Mouse (Mus musculus): Measurements from ENCODE around the gene Mocs3.

The Mocs3 gene

GRCm38 (mm10) chr2:168238335-168238734 is 7.9 kb downstream of the Mocs3 start:
- no peak for DNase-seq (ENCODE audit: low read depth, low spot score)

- no peak for DNase-seq (ENCODE audit: low read depth, low spot score)
Observed at GRCm38 (mm10) chr2:168242841-168243240, 12.4 kb downstream of the Mocs3 start.

DNA sequence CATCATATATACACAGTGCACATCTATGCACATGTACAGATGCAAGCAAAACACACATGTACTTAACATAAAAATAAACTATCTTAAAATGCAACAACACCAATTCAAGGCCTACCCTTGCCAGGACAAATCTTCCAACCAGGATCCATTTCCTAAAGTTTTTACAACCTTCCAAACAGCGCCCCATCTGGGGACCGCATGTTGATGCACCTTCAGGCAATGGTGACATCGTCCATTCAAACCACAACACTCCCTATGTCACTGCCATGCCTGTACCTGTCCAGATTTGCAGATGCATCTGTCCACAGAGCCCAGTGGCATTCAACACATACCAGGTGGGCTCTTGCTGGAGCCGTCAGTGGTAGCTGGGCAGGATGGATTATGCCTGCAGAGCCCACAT is 12.9 kb downstream of the Mocs3 start:
- DNase-seq (ENCODE audit: low read depth, low spot score), result no peak

- no peak for DNase-seq (ENCODE audit: low read depth, low spot score)
Observed at GRCm38 (mm10) chr2:168245571-168245970, 15.1 kb downstream of the Mocs3 start.

- DNase-seq (ENCODE audit: low read depth, low spot score), result peak; percentile 51
Observed at GRCm38 (mm10) chr2:168248167-168248855, 17.9 kb downstream of the Mocs3 start.

GRCm38 (mm10) chr2:168248856-168249245 is 18.4 kb downstream of the Mocs3 start:
- peak; percentile 37 for DNase-seq (ENCODE audit: low read depth, low spot score)

DNA sequence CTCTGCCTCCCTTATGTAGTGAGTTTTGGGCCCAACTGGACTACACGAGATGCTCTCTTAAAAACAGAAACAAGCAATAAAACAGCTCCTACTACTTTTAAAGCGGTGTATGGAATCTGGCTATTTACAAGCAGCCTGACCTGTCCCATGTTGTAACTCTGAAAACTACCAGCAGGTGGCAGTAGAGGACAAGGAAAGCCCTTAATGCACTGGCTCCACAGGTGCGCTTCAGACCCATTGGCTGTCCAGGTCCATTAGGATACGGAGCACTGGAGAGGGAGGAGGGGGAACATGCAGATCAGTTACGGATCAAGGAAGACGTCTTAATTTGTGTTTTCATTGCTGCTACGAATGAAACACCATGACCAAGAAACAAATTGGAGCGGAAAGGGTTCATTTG is 19.8 kb downstream of the Mocs3 start:
- DNase-seq (ENCODE audit: low read depth, low spot score), result peak; percentile 52

- no peak for DNase-seq (ENCODE audit: low read depth, low spot score)
Observed at GRCm38 (mm10) chr2:168252639-168253292, 22.3 kb downstream of the Mocs3 start.

DNA sequence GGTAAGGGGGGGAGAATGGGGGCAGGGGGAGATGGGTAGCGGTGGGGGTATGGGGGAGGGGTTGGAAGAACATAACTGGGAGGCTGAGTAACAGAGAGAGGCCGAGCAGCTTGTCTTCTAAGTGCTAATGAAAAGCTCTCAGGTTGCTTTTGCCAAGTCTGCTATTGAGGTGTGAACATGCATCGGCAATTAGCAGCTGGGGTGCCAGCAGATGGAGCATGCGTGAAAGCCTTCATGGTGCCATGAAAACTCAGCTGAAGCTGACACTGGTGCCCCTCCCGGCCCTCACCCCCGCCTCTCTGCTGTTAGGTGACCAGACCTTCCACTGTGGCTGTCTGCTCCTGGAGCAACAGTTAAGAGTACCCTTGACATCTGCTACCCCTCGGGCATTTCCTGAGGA is 23.4 kb downstream of the Mocs3 start:
- DNase-seq (ENCODE audit: low read depth, low spot score), result peak; percentile 70

DNA sequence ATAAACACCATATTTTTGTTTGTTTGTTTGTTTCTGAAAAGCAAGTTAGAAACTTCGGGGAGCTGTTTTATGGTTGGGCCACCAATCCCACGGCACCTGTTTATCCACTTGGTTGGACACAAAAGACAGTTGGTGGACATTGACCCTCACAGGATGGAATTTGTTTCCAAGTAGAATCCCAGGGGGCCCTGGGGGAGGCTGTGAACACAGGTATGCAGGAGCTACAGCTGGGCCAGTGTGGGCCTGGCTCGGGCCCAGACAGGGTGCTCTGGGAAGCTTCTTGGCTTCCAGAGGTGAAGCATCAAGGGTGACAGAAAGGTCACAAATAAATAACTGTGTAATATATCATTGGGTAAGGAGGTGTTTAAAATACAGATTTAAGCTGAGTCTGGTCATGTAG is 26.1 kb downstream of the Mocs3 start:
- no peak for DNase-seq (ENCODE audit: low read depth, low spot score)

DNA sequence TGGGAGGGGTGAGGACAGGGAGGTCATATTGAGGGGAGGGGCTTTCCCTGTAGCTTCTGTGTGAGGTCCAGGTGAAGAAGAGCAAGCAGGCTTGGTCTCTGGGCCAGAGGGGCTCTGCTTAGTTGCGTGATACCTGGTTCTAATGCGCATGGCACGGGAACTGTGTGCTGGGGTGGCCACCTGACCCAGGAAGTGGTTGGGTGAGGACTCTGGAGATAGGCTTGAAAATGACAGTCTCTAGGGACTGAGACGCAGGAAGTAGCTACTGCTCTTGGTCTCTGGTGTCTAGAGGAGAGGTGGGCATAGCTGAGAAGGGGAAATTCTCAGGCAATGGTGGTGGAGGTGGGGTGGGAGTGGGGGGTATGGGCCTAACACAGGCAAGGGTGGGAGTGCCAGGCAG is 26.8 kb downstream of the Mocs3 start:
- DNase-seq (ENCODE audit: low read depth, low spot score), result no peak

DNA sequence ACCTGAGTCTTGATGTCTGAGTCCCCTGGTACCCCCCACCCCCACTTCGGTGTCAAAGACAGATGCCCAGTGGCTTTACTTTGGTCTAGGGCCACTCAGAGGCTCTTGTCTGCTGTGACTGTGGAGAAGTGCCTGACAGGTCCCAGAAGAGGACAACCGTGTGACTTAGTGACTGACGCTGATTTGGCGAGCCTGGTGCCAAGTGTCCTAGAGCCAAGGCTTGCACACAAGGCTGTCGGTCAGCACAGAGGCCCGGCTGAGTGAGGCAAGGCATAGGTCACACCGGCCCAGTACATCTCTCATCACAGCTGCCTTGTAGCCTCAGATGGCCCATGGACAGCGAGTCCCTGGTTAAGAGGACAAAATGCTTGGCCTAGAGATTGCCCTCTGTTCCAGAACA is 28.6 kb downstream of the Mocs3 start:
- no peak for DNase-seq (ENCODE audit: low read depth, low spot score)

DNA sequence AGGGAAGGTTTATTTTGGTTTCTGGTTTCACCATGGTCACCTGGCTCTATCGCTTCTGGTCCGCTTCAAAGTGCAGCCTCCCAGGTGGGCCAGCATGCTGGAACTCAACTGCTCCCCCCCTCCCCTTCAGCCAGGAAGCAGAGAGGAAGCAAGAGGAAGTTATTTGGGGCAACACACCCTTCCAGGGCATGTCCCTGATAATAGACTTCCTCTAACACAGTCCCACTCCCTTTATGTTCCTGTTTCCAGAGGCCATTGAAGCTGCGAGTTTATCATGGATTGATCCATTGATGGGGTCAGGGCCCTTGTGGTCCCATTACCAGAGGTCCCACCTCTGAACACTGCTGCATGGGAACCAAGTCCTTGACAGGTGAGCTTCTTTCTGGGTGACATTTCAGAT is 29.7 kb downstream of the Mocs3 start:
- no peak for DNase-seq (ENCODE audit: low read depth, low spot score)

- no peak for DNase-seq (ENCODE audit: low read depth, low spot score)
Observed at GRCm38 (mm10) chr2:168260900-168261299, 30.5 kb downstream of the Mocs3 start.

GRCm38 (mm10) chr2:168268033-168268432 is 37.6 kb downstream of the Mocs3 start:
- no peak for DNase-seq (ENCODE audit: low read depth, low spot score)

GRCm38 (mm10) chr2:168273387-168273786 is 43.0 kb downstream of the Mocs3 start:
- no peak for DNase-seq (ENCODE audit: low read depth, low spot score)

GRCm38 (mm10) chr2:168274374-168274935 is 44.0 kb downstream of the Mocs3 start:
- no peak for DNase-seq (ENCODE audit: low read depth, low spot score)

GRCm38 (mm10) chr2:168280729-168281581 is 50.5 kb downstream of the Mocs3 start:
- no peak for DNase-seq (ENCODE audit: low read depth, low spot score)

DNA sequence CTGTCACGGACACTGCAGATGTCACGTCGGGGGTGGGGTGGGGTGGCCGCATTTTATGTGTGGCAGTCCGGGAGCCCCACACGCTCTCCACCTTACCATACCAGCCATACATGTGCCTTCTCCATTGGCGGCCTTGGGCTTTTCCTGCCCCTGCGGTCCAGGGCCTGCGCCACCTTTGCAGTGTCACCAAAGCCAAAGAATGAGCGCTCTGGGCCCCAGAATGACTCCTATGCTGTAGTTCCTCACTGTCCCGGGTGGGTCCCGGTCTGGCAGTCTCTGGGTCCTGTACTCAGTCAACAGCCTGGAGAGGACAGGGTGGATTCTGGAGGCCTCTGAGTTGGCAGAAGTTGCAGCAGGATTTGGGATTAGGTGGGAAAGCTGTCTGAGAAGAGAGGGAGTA is 51.2 kb downstream of the Mocs3 start, which contains the start of gene Kcng1:
TSS of gene Kcng1 (minus strand) at position 155 of the 400 bp plus-strand sequence.
- no peak for DNase-seq (ENCODE audit: low read depth, low spot score)
